Mouse (Mus musculus) MEL (cell line): ENCODE results near the gene Klhl36.

Experiments
- CTCF ChIP-seq, 3 experiments: IDR thresholded peaks in 2 of 3; conservative IDR thresholded peaks in 1 of 3; 2 replicates each; pipeline ENCODE4 v1.5.1; 2011 to 2012; ENCODE audit warnings: low read length in 3 of 3, low read depth in 2 of 3, mild to moderate bottlenecking in 2 of 3, improper control_type of control experiment in 1 of 3, inconsistent platforms in 1 of 3, mixed read lengths in 1 of 3, moderate library complexity in 1 of 3; ENCODE audit not compliant: control insufficient read depth in 1 of 3, insufficient read depth in 1 of 3, poor library complexity in 1 of 3, severe bottlenecking in 1 of 3
- E2F4 ChIP-seq: IDR thresholded peaks from 2 replicates; pipeline ENCODE4 v1.6.1; 2011; ENCODE audit warnings: low read depth, low read length, improper control_type of control experiment, borderline replicate concordance
- EP300 ChIP-seq, 2 experiments: IDR thresholded peaks; 2 replicates each; pipeline ENCODE4 v1.6.1; 2011; ENCODE audit warnings: improper control_type of control experiment in 2 of 2, low read length in 2 of 2, low read depth in 1 of 2, mild to moderate bottlenecking in 1 of 2
- KAT2A ChIP-seq: conservative IDR thresholded peaks from 2 replicates; pipeline ENCODE4 v1.6.1; 2012; ENCODE audit warnings: low read depth, low read length, improper control_type of control experiment, inconsistent platforms
- MAZ ChIP-seq: IDR thresholded peaks from 2 replicates; pipeline ENCODE4 v1.6.1; 2012; ENCODE audit warnings: low read depth, mild to moderate bottlenecking, inconsistent platforms, low read length, improper control_type of control experiment
- MEF2A ChIP-seq: IDR thresholded peaks from 2 replicates; pipeline ENCODE4 v1.6.1; 2014; ENCODE audit warnings: low read depth, mild to moderate bottlenecking, inconsistent platforms, low read length, improper control_type of control experiment; ENCODE audit not compliant: poor library complexity, insufficient replicate concordance, severe bottlenecking; ENCODE audit errors: extremely low read depth
- POLR2A ChIP-seq, 2 experiments: IDR thresholded peaks; 2 replicates each; pipeline ENCODE4 v1.6.1; 2011 to 2012; ENCODE audit warnings: low read length in 2 of 2, mild to moderate bottlenecking in 2 of 2, control low read depth in 1 of 2, improper control_type of control experiment in 1 of 2, low read depth in 1 of 2, moderate library complexity in 1 of 2; ENCODE audit not compliant: control insufficient read depth in 1 of 2, insufficient read depth in 1 of 2, poor library complexity in 1 of 2
- POLR2AphosphoS2 ChIP-seq: IDR thresholded peaks from 2 replicates; pipeline ENCODE4 v1.6.1; 2011; ENCODE audit warnings: low read length, improper control_type of control experiment
- POLR2AphosphoS5 ChIP-seq: IDR thresholded peaks from 2 replicates; pipeline ENCODE4 v1.6.1; 2012; ENCODE audit warnings: low read depth, borderline replicate concordance, mild to moderate bottlenecking, inconsistent platforms, low read length, moderate library complexity, mixed read lengths
- SIN3A ChIP-seq: IDR thresholded peaks from 2 replicates; pipeline ENCODE4 v1.6.1; 2012; ENCODE audit warnings: low read length, improper control_type of control experiment, inconsistent platforms
- TAL1 ChIP-seq: IDR thresholded peaks from 2 replicates; pipeline ENCODE4 v1.6.1; 2012; ENCODE audit warnings: mild to moderate bottlenecking, inconsistent platforms, low read length, moderate library complexity, mixed read lengths
- UBTF ChIP-seq: IDR thresholded peaks from 2 replicates; pipeline ENCODE4 v1.6.1; 2012; ENCODE audit warnings: low read depth, mild to moderate bottlenecking, inconsistent platforms, low read length, improper control_type of control experiment, moderate library complexity, borderline replicate concordance; ENCODE audit not compliant: insufficient read depth
- USF2 ChIP-seq, 2 experiments: IDR thresholded peaks; 2 replicates each; pipeline ENCODE4 v1.6.1; 2011 to 2012; ENCODE audit warnings: improper control_type of control experiment in 2 of 2, low read length in 2 of 2, borderline replicate concordance in 1 of 2, inconsistent platforms in 1 of 2, low read depth in 1 of 2, mild to moderate bottlenecking in 1 of 2; ENCODE audit not compliant: insufficient read depth in 1 of 2
- ZC3H11A ChIP-seq: IDR thresholded peaks from 2 replicates; pipeline ENCODE4 v1.6.1; 2012; ENCODE audit warnings: low read depth, mild to moderate bottlenecking, inconsistent platforms, low read length, improper control_type of control experiment

DNA sequence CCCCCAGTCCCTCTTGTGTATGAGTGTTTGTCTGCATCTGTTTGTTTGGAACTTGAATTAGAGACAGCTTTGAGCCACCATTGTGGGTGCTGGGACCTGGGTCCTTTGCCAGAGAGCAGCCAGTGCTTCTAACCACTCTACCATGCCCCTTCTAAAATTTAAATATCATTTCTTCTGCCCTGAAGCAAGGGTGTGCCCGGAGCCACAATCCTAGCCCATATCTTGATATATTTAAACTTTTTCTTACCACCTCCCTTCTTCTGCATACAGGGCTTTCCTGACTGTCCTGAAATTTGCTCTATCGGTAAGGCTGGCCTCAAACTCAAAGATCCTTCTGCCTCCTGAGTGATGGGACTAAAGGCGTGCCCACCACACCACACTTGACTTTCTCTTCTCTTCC, 55.3 kb downstream of the Klhl36 start:
- no peak for TF ChIP-seq USF2 (IDR thresholded peaks at IDR 0.05; ENCODE audit: borderline replicate concordance in 1 of 2, insufficient read depth in 1 of 2, low read depth in 1 of 2, low read length in 2 of 2)
- no peak for TF ChIP-seq CTCF (IDR thresholded peaks at IDR 0.05 in 2 of 3, conservative IDR thresholded peaks at IDR 0.05 in 1 of 3; ENCODE audit: control insufficient read depth in 1 of 3, insufficient read depth in 1 of 3, low read depth in 2 of 3, low read length in 3 of 3, poor library complexity in 1 of 3, severe bottlenecking in 1 of 3)
- no peak for TF ChIP-seq MAZ
- no peak for TF ChIP-seq KAT2A
- no peak for TF ChIP-seq UBTF
- TF ChIP-seq POLR2AphosphoS2: no peak
- TF ChIP-seq TAL1: no peak
- TF ChIP-seq POLR2AphosphoS5: no peak
- no peak for TF ChIP-seq POLR2A (IDR thresholded peaks at IDR 0.05; ENCODE audit: control insufficient read depth in 1 of 2, insufficient read depth in 1 of 2, low read depth in 1 of 2, low read length in 2 of 2, poor library complexity in 1 of 2)
- TF ChIP-seq SIN3A: no peak
- TF ChIP-seq EP300 (IDR thresholded peaks at IDR 0.05; ENCODE audit: low read depth in 1 of 2, low read length in 2 of 2): no peak
- no peak for TF ChIP-seq ZC3H11A
- TF ChIP-seq E2F4: no peak
- TF ChIP-seq MEF2A: no peak
